Mouse (Mus musculus): Measurements from ENCODE around the gene Bmpr2. TPM values are rescaled to one million over a fixed set of nuclear protein-coding genes. Genes with fewer than 3 reads are reported as not detected.

Bmpr2 gene
- polyA plus RNA-seq, 1 experiment: 1.9 TPM

GRCm38 (mm10) chr1:59918075-59918474, 154.9 kb downstream of the Bmpr2 start:
- DNase-seq (ENCODE audit: low read depth, low spot score): no peak

GRCm38 (mm10) chr1:59923201-59923600, 160.0 kb downstream of the Bmpr2 start:
- no peak for DNase-seq (ENCODE audit: low read depth, low spot score)
- 46% methylated on average over 1 of the region's 1 CpGs for WGBS

- 94% methylated on average over 1 of the region's 1 CpGs for WGBS
- DNase-seq (ENCODE audit: low read depth, low spot score): no peak
These were observed 160.5 kb downstream of the Bmpr2 start for GRCm38 (mm10) chr1:59923673-59924072.

- 65% methylated on average over 2 of the region's 2 CpGs for WGBS
- DNase-seq (ENCODE audit: low read depth, low spot score): no peak
These were observed 161.2 kb downstream of the Bmpr2 start for GRCm38 (mm10) chr1:59924411-59924810.

GRCm38 (mm10) chr1:59926021-59926672, 162.9 kb downstream of the Bmpr2 start:
- no peak for DNase-seq (ENCODE audit: low read depth, low spot score)
- WGBS: 64% methylated on average over 3 of the region's 3 CpGs

- no peak for DNase-seq (ENCODE audit: low read depth, low spot score)
- 69% methylated on average over 2 of the region's 2 CpGs for WGBS
These were observed 164.0 kb downstream of the Bmpr2 start for GRCm38 (mm10) chr1:59927131-59927680.

Other genes with a start within 250 kb of the Bmpr2 start
- gene Gm973, start 247.1 kb upstream of the Bmpr2 start, polyA plus RNA-seq (2012; rRNA removed): 0.11 and 0.43 TPM in 2 replicates
- gene Sumo1, start 92.6 kb upstream of the Bmpr2 start, polyA plus RNA-seq (2012; rRNA removed): 18.2 and 21.3 TPM in 2 replicates
- 12.0 and 15.5 TPM in 2 replicates for gene Nop58, start 78.4 kb upstream of the Bmpr2 start, polyA plus RNA-seq (2012; rRNA removed)
- 6.3 and 8.8 TPM in 2 replicates for gene Fam117b, start 149.6 kb downstream of the Bmpr2 start, polyA plus RNA-seq (2012; rRNA removed)